Mouse (Mus musculus) leukemia stem cell, adult 10-12 weeks (primary cell): ENCODE results near the gene Dstn. TPM values are rescaled to one million over a fixed set of nuclear protein-coding genes. Genes with fewer than 3 reads are reported as not detected.

Experiments
- polyA plus RNA-seq: library from polyadenylated mRNA; stranded (reverse); fragments of >175 nt; gene quantifications from 2 replicates; pipeline ENCODE4 v1.2.3, GENCODE M21; 2012; ENCODE audit warnings: low replicate concordance

Dstn gene
- 1.1 and 3.0 TPM in 2 replicates for polyA plus RNA-seq

GRCm38 (mm10) chr2:143914760-143915599, at the start of gene Dstn:
Gene Dstn, plus strand, starts transcription at chr2:143915320.

Other genes starting within 250 kb of the Dstn start
- not detected in 2 replicates for gene Bfsp1, start 52.1 kb upstream of the Dstn start, polyA plus RNA-seq
- 75.0 and 107 TPM in 2 replicates for gene Rrbp1, start 95.9 kb downstream of the Dstn start, polyA plus RNA-seq
- gene Banf2, start 117.7 kb downstream of the Dstn start, polyA plus RNA-seq = not detected in 2 replicates